Mouse (Mus musculus): Measurements from ENCODE around the gene Lce3f. TPM values are rescaled to one million over a fixed set of nuclear protein-coding genes. Genes with fewer than 3 reads are reported as not detected.

Lce3f gene
- not detected in 2 replicates for polyA plus RNA-seq (2016; fragmentation: Nextera tagmentation; extraction: Ambion mirVana)

- DNase-seq (ENCODE audit: low spot score) = no peak
- Histone ChIP-seq H3K27me3 (ENCODE audit: low read depth, poor library complexity, severe bottlenecking) (no peaks in the 10 kb centered on the region), H3K36me3 (no peaks in the 10 kb centered on the region), H3K9me3 (replicated peaks) (no peaks in the 10 kb centered on the region), H3K27ac (replicated peaks) (no peak within 1 kb of the TSS), H3K4me1 (no peaks in the 10 kb centered on the region), H3K4me3 (no peak within 1 kb of the TSS)
These were observed at the start of gene Lce3f for GRCm38 (mm10) chr3:92991926-92992325. TSS of gene Lce3f (plus strand) at chr3:92992226.

- H3K27ac ChIP-seq (replicated peaks) = no peak within 1 kb of the TSS
- H3K4me1 ChIP-seq = no peaks in the 10 kb centered on the region
- H3K36me3 ChIP-seq = no peaks in the 10 kb centered on the region
- H3K4me3 ChIP-seq = no peak within 1 kb of the TSS
- 91% methylated on average over 1 of the region's 1 CpGs for WGBS
- H3K27me3 ChIP-seq (ENCODE audit: low read depth, poor library complexity, severe bottlenecking) = no peaks in the 10 kb centered on the region
- DNase-seq (ENCODE audit: low spot score) = no peak
- no peaks in the 10 kb centered on the region for H3K9me3 ChIP-seq (replicated peaks)
These were observed 47.8 kb upstream of the Lce3f start, which contains the start of gene Lce3c for GRCm38 (mm10) chr3:92944186-92944585. TSS of gene Lce3c (plus strand) at chr3:92944486.

- no peaks in the 10 kb centered on the region for H3K27me3 ChIP-seq (ENCODE audit: low read depth, poor library complexity, severe bottlenecking)
- 94% methylated on average over 1 of the region's 1 CpGs for WGBS
These were observed 34.9 kb upstream of the Lce3f start, which contains the start of gene Lce3d for GRCm38 (mm10) chr3:92957090-92957489. TSS of gene Lce3d (plus strand) at chr3:92957390.

GRCm38 (mm10) chr3:92966761-92967160, 25.3 kb upstream of the Lce3f start, which contains the start of gene Lce3e:
TSS of gene Lce3e (plus strand) at chr3:92967061.
- WGBS = 91% methylated on average over 2 of the region's 2 CpGs
- no peak for DNase-seq (ENCODE audit: low spot score)
- H3K4me3 ChIP-seq = no peak within 1 kb of the TSS

More at GRCm38 (mm10) chr3:92957090-92957489, 34.9 kb upstream of the Lce3f start, which contains the start of gene Lce3d:
- Histone ChIP-seq H3K4me1 (no peaks in the 10 kb centered on the region), H3K36me3 (no peaks in the 10 kb centered on the region), H3K4me3 (no peak within 1 kb of the TSS), H3K27ac (replicated peaks) (no peak within 1 kb of the TSS), H3K9me3 (replicated peaks) (no peaks in the 10 kb centered on the region)
- no peak for DNase-seq (ENCODE audit: low spot score)

GRCm38 (mm10) chr3:92978484-92978883, 13.5 kb upstream of the Lce3f start:
- WGBS = 71% methylated on average over 2 of the region's 2 CpGs
- Histone ChIP-seq H3K36me3 (no peaks in the 10 kb centered on the region), H3K4me3 (no peak overlapping the region), H3K27me3 (ENCODE audit: low read depth, poor library complexity, severe bottlenecking) (no peaks in the 10 kb centered on the region), H3K9me3 (replicated peaks) (no peaks in the 10 kb centered on the region), H3K27ac (replicated peaks) (no peak overlapping the region), H3K4me1 (no peaks in the 10 kb centered on the region)
- no peak for DNase-seq (ENCODE audit: low spot score)

More at GRCm38 (mm10) chr3:92966761-92967160, 25.3 kb upstream of the Lce3f start, which contains the start of gene Lce3e:
- Histone ChIP-seq H3K9me3 (replicated peaks) (no peaks in the 10 kb centered on the region), H3K4me1 (no peaks in the 10 kb centered on the region), H3K36me3 (no peaks in the 10 kb centered on the region), H3K27me3 (ENCODE audit: low read depth, poor library complexity, severe bottlenecking) (no peaks in the 10 kb centered on the region), H3K27ac (replicated peaks) (no peak within 1 kb of the TSS)

GRCm38 (mm10) chr3:92998691-92999090, 6.7 kb downstream of the Lce3f start:
- H3K36me3 ChIP-seq = no peaks in the 10 kb centered on the region
- DNase-seq (ENCODE audit: low spot score) = peak; percentile 76
- 7% methylated on average over 7 of the region's 7 CpGs for WGBS
- H3K9me3 ChIP-seq (replicated peaks) = no peaks in the 10 kb centered on the region
- H3K27ac ChIP-seq (replicated peaks) = no peak overlapping the region
- no peaks in the 10 kb centered on the region for H3K4me1 ChIP-seq
- H3K27me3 ChIP-seq (ENCODE audit: low read depth, poor library complexity, severe bottlenecking) = no peaks in the 10 kb centered on the region
- no peak overlapping the region for H3K4me3 ChIP-seq

- Histone ChIP-seq H3K27ac (replicated peaks) (no peak overlapping the region), H3K4me3 (no peak overlapping the region), H3K9me3 (replicated peaks) (no peaks in the 10 kb centered on the region), H3K36me3 (no peaks in the 10 kb centered on the region), H3K27me3 (ENCODE audit: low read depth, poor library complexity, severe bottlenecking) (no peaks in the 10 kb centered on the region), H3K4me1 (no peaks in the 10 kb centered on the region)
- no peak for DNase-seq (ENCODE audit: low spot score)
- 88% methylated on average over 3 of the region's 3 CpGs for WGBS
These were observed 8.6 kb downstream of the Lce3f start for GRCm38 (mm10) chr3:93000621-93001020.

GRCm38 (mm10) chr3:93002843-93003242, 10.8 kb downstream of the Lce3f start:
- no peaks in the 10 kb centered on the region for H3K36me3 ChIP-seq
- H3K9me3 ChIP-seq (replicated peaks) = no peaks in the 10 kb centered on the region
- no peaks in the 10 kb centered on the region for H3K27me3 ChIP-seq (ENCODE audit: low read depth, poor library complexity, severe bottlenecking)
- H3K4me3 ChIP-seq = no peak overlapping the region
- WGBS = 82% methylated on average over 4 of the region's 4 CpGs
- no peak for DNase-seq (ENCODE audit: low spot score)
- H3K4me1 ChIP-seq = no peaks in the 10 kb centered on the region
- H3K27ac ChIP-seq (replicated peaks) = no peak overlapping the region

- H3K9me3 ChIP-seq (replicated peaks) = no peaks in the 10 kb centered on the region
- peak overlapping the region; percentile 53 for H3K4me3 ChIP-seq
- under 1% methylated on average over 24 of the region's 24 CpGs for WGBS
- no peaks in the 10 kb centered on the region for H3K36me3 ChIP-seq
- peak; percentile 86 for DNase-seq (ENCODE audit: low spot score)
- peaks cover 15% of the 10 kb centered on the region for H3K4me1 ChIP-seq
- peaks cover 20% of the 10 kb centered on the region for H3K27me3 ChIP-seq (ENCODE audit: low read depth, poor library complexity, severe bottlenecking)
- peak overlapping the region; percentile 74 for H3K27ac ChIP-seq (replicated peaks)
These were observed 22.4 kb downstream of the Lce3f start for GRCm38 (mm10) chr3:93014378-93014801.

GRCm38 (mm10) chr3:93014871-93015270, 22.8 kb downstream of the Lce3f start:
- Histone ChIP-seq H3K9me3 (replicated peaks) (no peaks in the 10 kb centered on the region), H3K4me1 (peaks cover 15% of the 10 kb centered on the region), H3K4me3 (peak overlapping the region; percentile 53), H3K27me3 (ENCODE audit: low read depth, poor library complexity, severe bottlenecking) (peaks cover 20% of the 10 kb centered on the region), H3K27ac (replicated peaks) (peak overlapping the region; percentile 74), H3K36me3 (no peaks in the 10 kb centered on the region)
- WGBS = 30% methylated on average over 5 of the region's 5 CpGs
- DNase-seq (ENCODE audit: low spot score) = no peak

GRCm38 (mm10) chr3:93015460-93016104, 23.6 kb downstream of the Lce3f start, which contains the start of gene Crct1:
TSS of gene Crct1 (minus strand) at chr3:93015687.
- Histone ChIP-seq H3K27me3 (ENCODE audit: low read depth, poor library complexity, severe bottlenecking) (peaks cover 20% of the 10 kb centered on the region), H3K4me1 (peaks cover 15% of the 10 kb centered on the region), H3K4me3 (peak within 1 kb of the TSS; percentile 53), H3K9me3 (replicated peaks) (no peaks in the 10 kb centered on the region), H3K36me3 (no peaks in the 10 kb centered on the region), H3K27ac (replicated peaks) (peak within 1 kb of the TSS; percentile 74)
- 57% methylated on average over 4 of the region's 4 CpGs for whole genome bisulfite sequencing
- DNase-seq (ENCODE audit: low spot score) = no peak

- 92% methylated on average over 2 of the region's 2 CpGs for WGBS
- Histone ChIP-seq H3K9me3 (replicated peaks) (no peaks in the 10 kb centered on the region), H3K27ac (replicated peaks) (no peak within 1 kb of the TSS)
These were observed 26.9 kb downstream of the Lce3f start, which contains the start of gene Lce1m for GRCm38 (mm10) chr3:93018960-93019359. TSS of gene Lce1m (minus strand) at chr3:93019060.

GRCm38 (mm10) chr3:93021171-93021570, 29.1 kb downstream of the Lce3f start:
- Histone ChIP-seq H3K27me3 (ENCODE audit: low read depth, poor library complexity, severe bottlenecking) (0 out of 2 replicates have a peak, but pooled peaks cover 6% of the 10 kb centered on the region), H3K4me1 (no peaks in the 10 kb centered on the region), H3K4me3 (no peak overlapping the region), H3K27ac (replicated peaks) (no peak overlapping the region), H3K9me3 (replicated peaks) (no peaks in the 10 kb centered on the region), H3K36me3 (no peaks in the 10 kb centered on the region)
- 91% methylated on average over 1 of the region's 1 CpGs for WGBS
- DNase-seq (ENCODE audit: low spot score) = no peak

More at GRCm38 (mm10) chr3:93018960-93019359, 26.9 kb downstream of the Lce3f start, which contains the start of gene Lce1m:
- Histone ChIP-seq H3K4me1 (peaks cover 14% of the 10 kb centered on the region), H3K4me3 (no peak within 1 kb of the TSS), H3K27me3 (ENCODE audit: low read depth, poor library complexity, severe bottlenecking) (peaks cover 7% of the 10 kb centered on the region; the same call in 1 of the 2 replicates), H3K36me3 (no peaks in the 10 kb centered on the region)
- DNase-seq (ENCODE audit: low spot score) = no peak

Measured in midbrain, embryonic 10.5 days (tissue).